Mouse (Mus musculus) embryo, embryonic 10 days (tissue): ENCODE measurements around the gene Vsig10.
"Not testable (repeated sequence)": the region's sequence is repeated elsewhere in the genome, so short reads cannot be mapped to it uniquely, and the experiment has no call there.

Experiments
- DNase-seq: peaks from one replicate; pipeline ENCODE4 v3.0.0-alpha.2; 2015; ENCODE audit warnings: low spot score

The Vsig10 gene

DNA sequence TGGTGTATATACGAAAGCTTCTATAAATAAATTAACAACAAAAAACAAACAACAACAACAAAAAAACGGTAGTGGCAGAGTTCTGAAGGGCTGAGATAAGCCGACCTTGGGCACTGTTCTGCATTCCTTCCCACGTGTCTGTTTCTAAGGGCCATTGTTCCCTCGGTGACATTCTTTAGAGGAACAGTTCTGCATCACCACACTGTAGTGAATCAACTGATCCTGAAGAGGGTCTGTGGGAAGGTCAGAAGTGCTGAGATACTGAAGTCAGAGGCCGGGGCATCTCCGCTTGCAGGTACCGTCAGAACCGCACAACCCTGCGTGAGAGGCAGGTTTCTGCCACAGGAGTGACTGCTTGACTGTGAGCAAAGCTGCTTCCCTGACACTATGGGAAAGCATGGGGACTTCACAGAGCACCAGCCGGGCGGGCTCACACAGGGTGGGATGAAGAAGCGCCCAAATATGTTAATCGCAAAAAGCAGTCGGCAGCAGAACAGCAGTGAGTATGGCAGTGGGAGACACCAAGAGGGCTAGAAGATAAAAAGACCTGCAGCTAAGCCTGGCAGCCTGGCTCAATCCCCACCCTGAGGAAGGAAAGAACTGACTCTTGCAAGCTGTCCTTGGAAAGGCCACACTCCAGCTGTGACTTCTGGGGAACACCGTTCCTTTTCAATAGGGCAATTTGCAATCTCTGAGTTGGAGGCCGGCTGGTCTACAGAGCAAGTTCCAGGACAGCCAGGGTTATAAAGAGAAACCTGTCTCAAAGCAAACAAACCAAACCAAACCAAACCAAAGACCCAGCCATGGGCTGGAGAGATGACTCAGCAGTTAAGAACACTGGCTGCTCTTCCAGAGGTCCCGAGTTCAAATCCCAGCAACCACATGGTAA lies 14.9 kb upstream of the Vsig10 start:
- no peak for DNase-seq

DNA sequence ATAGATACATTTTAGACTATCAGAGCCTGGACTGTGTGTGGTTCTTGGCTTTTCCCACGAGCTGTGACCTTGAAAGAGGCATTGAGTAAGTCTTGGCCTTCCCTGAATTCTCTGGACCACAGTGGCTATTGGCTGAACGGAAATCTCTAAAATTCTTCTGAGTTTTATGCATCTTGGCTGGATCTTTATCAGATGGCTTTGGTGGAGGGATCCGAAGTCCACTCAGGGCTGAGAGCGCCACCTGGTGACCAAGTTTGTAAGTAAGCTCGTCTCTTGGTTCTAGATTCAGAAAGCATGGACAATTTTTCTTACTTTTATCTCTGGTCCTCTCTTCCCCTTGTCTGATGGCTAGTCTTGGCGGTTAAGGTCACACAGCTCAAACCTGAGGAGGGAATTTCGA lies 13.9 kb upstream of the Vsig10 start:
- peak; percentile 79 for DNase-seq

DNA sequence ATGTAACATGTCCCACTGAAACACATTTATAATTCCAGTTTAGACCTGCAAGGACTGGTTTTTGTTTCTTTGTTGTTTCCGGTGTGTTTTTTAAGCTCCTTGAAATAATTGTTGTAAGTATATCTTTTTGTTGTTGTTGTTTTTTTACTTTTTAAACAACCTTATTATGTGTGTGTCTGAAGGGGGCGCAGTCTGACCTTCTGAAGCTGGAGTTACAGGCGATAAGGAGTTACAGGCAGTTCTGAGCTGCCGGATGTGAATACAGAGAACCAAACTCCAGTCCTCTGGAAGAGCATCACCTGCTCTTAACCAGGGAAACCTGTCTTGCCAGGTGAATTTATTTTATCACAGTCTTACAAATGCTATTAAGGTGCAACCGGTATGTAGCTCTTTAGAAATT lies 13.1 kb upstream of the Vsig10 start:
- no peak for DNase-seq

DNA sequence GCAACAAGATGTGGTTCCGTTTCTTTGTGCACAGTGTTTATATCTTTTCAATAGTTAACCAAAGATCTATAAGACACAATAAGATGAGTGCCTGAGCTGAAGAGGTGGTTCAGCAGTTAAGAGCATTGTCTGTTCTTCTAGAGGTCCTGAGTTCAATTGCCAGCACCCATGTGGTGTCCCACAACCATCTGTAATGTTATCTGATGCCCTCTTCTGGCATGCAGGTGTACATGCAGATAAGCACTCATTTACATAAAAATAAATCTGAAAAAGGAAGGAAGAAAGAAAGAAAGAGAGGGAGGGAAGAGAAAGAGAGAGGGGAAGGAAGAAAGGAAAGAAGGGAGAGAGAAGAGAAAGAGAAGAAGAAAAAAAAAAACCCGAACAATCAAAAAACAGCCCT lies 12.1 kb upstream of the Vsig10 start:
- no peak for DNase-seq

DNA sequence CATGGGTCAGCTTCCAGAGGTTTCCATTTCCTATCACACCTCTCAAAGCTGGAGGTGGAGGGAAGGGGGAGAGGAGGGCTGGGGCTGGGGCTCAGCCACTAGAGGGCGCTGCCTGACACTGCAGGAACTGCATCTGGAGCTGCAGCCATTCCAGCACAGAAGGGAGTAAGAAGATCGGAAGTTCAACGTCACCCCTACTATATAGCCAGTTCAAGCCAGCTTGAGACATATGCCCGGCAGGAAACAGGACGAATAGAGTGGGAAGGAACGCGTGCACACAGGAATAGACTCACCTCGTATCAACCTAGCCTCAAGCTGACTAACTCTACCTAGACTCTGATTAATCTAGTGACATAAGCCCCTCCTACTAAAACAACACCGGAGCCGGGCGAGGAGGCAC lies 11.2 kb upstream of the Vsig10 start:
- peak; percentile 81 for DNase-seq

GRCm38 (mm10) chr5:117313420-117313819 lies 5.5 kb upstream of the Vsig10 start:
- peak; percentile 58 for DNase-seq

DNA sequence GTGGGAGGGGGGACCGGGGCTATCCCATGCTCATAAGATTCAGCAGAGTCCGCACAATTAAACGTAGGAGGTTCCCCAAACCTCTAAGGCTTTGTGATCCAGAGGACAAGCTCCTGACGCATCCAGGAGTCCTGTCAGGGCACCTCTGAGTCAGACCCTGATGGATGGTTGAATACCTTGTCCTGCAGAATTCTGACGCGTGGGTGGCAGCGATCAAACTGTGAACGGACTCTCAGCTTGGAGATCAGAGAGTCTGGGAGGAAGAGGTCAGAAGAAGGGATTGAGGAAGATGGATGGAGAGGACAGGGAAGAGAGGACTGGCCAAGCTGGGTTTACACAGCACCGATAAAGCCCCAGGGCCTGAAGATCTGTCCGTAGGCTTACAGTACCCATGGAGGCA lies 5.0 kb upstream of the Vsig10 start:
- DNase-seq = no peak

- DNase-seq = no peak
Measured at GRCm38 (mm10) chr5:117314587-117315428, 4.1 kb upstream of the Vsig10 start.

DNA sequence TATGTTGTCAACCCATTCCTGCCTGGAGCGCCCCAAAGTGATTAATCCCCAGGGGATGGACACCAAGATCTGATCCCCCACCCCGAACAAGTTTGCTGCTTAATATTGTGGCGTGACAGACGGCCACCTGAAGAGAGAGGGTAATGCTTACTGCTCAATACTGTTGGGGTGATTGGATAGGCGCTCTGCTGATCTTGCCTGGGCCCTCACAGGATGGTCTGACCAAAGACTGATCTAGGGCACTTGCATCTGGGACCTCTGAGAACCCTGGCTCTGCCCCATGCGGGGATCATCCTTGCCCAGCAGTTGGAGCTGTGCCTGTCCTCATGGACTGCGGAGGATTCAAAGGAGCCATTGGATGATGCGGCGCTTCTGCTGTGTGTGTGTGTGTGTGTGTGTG lies 4.9 kb downstream of the Vsig10 start:
- no peak for DNase-seq

- no peak for DNase-seq
Measured at GRCm38 (mm10) chr5:117326408-117326807, 7.5 kb downstream of the Vsig10 start.

GRCm38 (mm10) chr5:117330457-117330856 lies 11.6 kb downstream of the Vsig10 start:
- no peak for DNase-seq

GRCm38 (mm10) chr5:117337999-117338398 lies 19.1 kb downstream of the Vsig10 start:
- no peak for DNase-seq

- no peak for DNase-seq
Measured at GRCm38 (mm10) chr5:117338503-117338902, 19.6 kb downstream of the Vsig10 start.

- no peak for DNase-seq
Measured at GRCm38 (mm10) chr5:117340081-117340480, 21.2 kb downstream of the Vsig10 start.

GRCm38 (mm10) chr5:117341896-117342295 lies 23.0 kb downstream of the Vsig10 start:
- no peak for DNase-seq

GRCm38 (mm10) chr5:117344496-117344895 lies 25.6 kb downstream of the Vsig10 start:
- DNase-seq = not testable (repeated sequence)

GRCm38 (mm10) chr5:117345432-117345976 lies 26.6 kb downstream of the Vsig10 start:
- no peak for DNase-seq

DNA sequence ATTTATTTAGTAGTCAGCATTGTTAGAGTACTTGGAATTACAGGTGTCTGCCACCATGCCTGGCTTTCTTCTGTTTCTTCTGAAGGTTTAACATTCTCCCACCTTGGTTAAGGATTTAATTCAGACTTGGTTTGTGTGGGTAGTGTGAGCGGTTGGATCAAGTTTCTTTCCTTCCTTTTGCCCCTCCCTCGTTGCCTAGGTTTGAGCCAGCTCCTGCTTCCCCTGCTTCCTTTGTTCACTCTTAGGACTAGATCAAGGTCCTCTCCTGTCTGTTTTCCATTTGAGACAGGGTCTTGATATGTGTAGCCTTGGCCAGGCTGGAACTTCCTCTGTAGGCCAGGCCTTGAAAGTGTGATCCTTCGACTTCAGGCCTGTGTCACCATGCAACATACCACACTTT lies 27.4 kb downstream of the Vsig10 start:
- DNase-seq = no peak

- no peak for DNase-seq
Measured at GRCm38 (mm10) chr5:117347011-117347410, 28.1 kb downstream of the Vsig10 start.

- no peak for DNase-seq
Measured at GRCm38 (mm10) chr5:117347838-117348237, 29.0 kb downstream of the Vsig10 start.

DNA sequence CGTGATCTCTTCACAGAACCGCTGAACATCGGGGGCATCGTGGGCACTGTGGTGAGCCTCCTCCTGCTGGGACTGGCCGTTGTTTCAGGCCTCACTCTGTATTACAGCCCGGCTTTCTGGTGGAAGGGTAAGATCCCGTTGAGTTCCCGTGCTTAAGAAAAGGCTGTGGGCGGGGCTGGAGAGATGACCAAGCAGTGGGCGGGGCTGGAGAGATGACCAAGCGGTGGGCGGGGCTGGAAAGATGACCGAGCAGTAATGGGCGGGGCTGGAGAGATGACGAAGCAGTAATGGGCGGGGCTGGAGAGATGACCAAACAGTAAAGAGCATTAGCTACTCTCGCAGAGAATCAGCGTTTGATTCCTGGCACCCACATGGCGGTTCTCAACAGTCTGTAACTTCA lies 29.4 kb downstream of the Vsig10 start:
- peak; percentile 77 for DNase-seq

GRCm38 (mm10) chr5:117354121-117354520 lies 35.2 kb downstream of the Vsig10 start:
- no peak for DNase-seq
